Mouse (Mus musculus) kidney, adult 9 months (tissue): ENCODE measurements around the gene Dcakd.

Experiments
- DNase-seq: peaks from one replicate; pipeline ENCODE4 v3.0.0; 2022

Dcakd gene

GRCm38 (mm10) chr11:103005254-103005981 lies 22.7 kb downstream of the Dcakd start:
- DNase-seq, result no peak

- DNase-seq, result no peak
Measured at GRCm38 (mm10) chr11:103004852-103005251, 23.3 kb downstream of the Dcakd start.

DNA sequence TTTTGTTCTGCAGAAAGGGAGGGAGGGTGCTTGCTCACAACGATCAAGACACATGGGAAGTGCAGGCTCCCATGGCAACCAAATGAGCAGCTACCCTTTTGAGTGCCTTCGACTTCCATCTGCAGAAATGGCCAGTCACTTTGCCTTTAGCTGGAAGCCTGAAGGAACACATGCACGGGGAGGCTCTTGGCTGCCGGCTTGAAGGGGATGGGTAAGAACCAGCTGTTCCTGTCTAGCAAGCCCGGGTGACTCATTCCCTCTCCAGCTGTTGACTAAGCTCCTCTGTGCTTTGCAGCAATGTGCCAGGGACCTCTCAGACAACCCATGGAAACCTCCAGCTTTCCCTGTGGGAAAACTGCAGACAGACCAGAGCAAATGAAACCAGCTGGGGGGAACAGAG lies 24.9 kb downstream of the Dcakd start:
- DNase-seq, result peak; percentile 51

DNA sequence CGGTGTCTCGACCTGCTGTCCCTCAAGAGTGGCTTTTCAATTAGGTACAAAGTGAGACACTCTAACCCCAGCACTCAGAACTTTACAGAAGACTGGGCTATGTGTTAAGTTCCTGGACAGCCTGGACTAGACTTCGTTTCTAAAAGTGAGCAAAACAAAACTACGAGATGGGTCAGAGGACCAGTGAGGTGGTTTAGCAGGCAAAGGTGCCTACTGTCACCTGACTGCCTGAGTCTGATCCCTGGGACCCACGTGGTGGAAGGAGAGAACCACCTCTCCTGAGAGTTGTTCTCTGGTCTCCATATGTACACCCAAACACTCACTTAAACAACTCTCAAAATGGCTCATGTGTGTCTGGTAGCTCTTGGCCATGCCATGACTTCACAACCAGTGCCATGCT lies 27.1 kb downstream of the Dcakd start:
- DNase-seq, result no peak

GRCm38 (mm10) chr11:103000111-103000510 lies 28.0 kb downstream of the Dcakd start:
- no peak for DNase-seq

DNA sequence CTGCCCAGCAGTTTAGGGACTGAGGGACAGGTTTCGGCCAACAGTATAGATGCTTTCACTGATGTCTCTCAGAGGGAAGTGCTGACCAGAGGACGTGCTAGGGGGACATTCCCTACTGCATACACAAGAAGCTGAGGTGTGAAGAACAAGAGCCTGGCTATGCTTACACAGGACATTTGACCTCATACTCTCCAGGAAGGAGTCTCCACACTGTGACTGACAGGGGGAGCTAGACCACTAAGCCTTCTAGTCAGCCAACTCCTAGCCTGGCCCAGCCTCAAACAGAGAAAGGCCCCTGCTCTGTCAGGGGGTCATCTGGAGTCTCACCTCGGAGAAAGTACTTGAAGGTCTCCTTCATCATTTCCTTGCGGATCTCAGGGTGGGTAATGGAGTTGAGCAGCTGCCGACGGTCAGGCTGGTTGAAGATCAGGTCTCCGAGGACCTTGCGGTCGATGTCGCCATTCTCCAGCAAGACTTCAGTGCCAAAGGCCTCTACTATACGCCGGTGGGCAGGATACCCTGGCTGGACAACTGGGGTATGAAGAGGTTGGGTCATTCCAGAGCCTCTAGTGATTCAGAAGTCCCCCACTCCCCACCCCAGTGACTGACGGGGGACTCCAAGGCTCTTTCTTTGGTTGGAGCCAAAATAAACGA lies 28.7 kb downstream of the Dcakd start:
- DNase-seq, result no peak

DNA sequence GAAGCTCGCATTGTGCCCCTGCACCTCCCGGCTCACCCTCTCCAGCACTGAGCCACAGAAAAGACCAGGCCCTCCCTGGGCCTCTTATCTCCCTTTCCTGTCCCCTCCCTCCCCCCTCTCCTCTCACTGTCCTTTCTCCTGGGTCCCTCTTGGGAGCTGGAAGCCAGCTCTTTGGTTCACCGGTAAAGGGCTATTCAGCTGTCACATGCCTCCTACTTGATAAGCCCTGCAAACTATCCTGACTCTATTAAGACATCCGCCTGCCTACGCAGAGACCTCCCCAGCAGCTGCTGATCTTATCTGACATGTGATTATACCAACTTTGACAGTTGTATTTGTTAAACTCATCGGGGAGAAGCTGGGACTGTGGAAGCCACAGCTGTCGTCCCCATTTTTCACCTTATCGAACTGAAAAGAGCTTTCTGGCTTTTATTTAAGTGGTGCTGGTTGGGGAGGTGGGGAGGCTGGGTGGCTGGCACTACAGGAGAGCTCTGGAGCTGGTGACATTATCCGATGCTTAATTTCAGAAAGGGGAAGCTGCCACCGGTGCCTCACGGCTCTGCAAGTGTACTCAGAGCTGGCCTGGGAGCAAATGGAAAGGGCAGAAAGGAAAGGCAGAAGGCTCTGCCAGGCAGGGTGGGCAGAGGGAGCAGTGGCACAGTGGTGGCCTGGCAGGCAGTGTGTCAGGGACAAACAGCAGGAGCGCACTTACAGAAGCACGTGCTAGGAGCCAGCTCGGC lies 29.4 kb downstream of the Dcakd start:
- DNase-seq, result no peak

DNA sequence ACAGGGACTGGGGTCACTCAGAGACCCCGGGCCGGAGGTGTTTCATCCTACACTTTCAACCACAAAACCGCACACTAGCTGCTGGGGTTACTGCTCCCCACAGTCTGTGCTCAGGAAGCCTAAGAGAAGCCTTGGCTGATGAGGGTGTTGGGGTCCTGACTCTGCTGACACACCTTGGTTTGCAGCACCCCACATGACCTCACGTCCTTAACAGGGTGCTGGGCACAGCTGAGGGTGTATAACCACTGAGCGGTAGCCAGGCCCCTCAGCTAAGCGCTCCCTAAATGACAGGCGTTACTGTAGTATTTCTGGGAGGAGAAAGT lies 29.9 kb downstream of the Dcakd start:
- no peak for DNase-seq

- no peak for DNase-seq
Measured at GRCm38 (mm10) chr11:102996991-102997770, 31.0 kb downstream of the Dcakd start.

- DNase-seq, result no peak
Measured at GRCm38 (mm10) chr11:102996385-102996784, 31.7 kb downstream of the Dcakd start.

DNA sequence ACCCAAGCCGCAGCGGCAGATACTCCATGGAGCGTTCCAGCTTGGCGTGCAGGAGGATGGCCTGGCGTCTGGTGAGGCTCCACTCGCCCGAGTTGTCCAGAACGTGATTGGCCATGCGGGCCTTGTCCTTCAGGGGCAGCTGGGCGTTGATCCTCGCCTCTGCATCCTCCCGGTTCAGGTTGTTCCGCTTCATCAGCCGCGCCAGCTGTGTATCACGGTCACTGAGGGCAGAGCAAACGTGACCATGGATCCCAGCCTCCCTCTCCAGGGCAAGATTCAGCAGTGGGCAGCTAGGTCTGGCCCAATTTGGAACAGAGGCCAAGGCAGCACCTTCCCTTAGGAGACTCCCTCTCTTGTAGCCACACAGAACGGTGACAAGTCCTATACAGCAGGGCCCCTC lies 33.2 kb downstream of the Dcakd start:
- no peak for DNase-seq

- DNase-seq, result no peak
Measured at GRCm38 (mm10) chr11:102993420-102994029, 34.6 kb downstream of the Dcakd start.

GRCm38 (mm10) chr11:102992940-102993339 lies 35.2 kb downstream of the Dcakd start:
- DNase-seq, result peak; percentile 71

DNA sequence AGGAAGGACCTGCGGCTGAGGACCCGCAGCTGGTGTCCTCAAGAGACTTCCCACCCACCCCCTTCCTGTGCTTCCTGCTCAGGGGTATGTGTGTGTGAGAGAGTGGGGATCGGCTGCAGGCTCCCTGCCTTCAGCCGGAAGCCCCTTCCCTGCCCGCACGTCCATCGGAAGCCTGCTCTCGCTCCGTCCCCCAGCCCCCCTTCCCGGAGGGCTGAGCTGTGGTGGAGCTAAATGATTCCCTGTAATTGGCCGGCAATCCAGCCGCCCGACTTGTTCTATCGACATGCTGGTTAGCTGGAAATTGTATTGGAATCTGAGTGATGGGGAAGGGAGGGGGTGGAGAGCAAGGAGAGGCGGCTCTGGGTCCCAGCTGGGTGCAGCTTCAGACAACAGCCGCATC lies 36.5 kb downstream of the Dcakd start:
- DNase-seq, result no peak

GRCm38 (mm10) chr11:102990152-102990663 lies 37.9 kb downstream of the Dcakd start:
- DNase-seq, result peak; percentile 38

GRCm38 (mm10) chr11:102989641-102990151 lies 38.4 kb downstream of the Dcakd start:
- DNase-seq, result no peak

DNA sequence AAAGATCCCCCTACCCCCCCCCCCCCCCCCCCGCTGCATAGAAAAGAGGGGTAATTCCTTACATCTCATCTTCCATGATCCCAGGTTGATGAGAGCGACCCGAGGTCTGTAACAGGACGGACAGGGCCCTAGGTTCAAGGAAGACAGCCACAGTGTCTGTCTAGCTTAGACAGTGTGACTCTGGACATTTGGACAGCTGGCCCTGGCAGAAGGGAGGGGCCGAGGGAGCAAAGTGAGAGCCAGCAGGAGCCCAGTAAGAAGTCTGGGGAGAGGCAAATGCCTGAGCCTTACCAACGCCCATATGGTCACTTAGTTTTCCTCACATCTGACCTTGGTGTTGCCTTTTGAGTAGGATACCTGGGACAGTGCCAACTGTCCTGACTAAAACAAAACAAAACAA lies 43.0 kb downstream of the Dcakd start:
- DNase-seq, result no peak

GRCm38 (mm10) chr11:102984615-102985014 lies 43.5 kb downstream of the Dcakd start:
- DNase-seq, result no peak

DNA sequence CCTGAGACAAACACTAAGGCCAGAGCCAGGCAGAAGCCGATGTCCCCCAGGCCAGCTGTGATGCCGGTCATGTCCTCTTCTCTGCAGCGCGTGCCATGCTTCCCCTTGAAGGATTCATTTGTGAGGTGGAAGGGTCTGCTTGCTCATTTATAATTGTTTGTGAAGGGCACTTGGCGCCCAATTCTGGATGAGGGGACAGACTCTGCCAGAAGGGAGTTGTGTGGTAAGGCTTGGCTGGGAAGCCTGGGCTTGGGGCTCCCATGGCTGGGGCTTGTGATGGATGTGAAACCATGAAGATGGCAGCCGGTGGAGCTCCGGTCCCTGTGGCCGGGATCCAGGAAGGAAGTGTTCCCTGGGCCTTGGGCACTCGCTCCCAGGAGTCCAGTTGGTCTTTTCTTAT lies 44.0 kb downstream of the Dcakd start:
- DNase-seq, result no peak

GRCm38 (mm10) chr11:102981151-102981890 lies 46.8 kb downstream of the Dcakd start:
- DNase-seq, result no peak

GRCm38 (mm10) chr11:102978052-102978666 lies 50.0 kb downstream of the Dcakd start:
- DNase-seq, result peak; percentile 26
